Mouse (Mus musculus) right cerebral cortex, postnatal 14 days (tissue): ENCODE data around the gene Fam222a.

ENCODE experiments used
- DNase-seq: peaks from one replicate; pipeline ENCODE4 v3.0.0; 2022

Gene Fam222a

GRCm38 (mm10) chr5:114560965-114561364 is 6.9 kb upstream of the Fam222a start:
- DNase-seq, result no peak

- no peak for DNase-seq
These were observed 3.8 kb upstream of the Fam222a start for GRCm38 (mm10) chr5:114563994-114564393.

GRCm38 (mm10) chr5:114565305-114565704 is 2.5 kb upstream of the Fam222a start:
- DNase-seq, result no peak

GRCm38 (mm10) chr5:114565751-114566150 is 2.1 kb upstream of the Fam222a start:
- DNase-seq, result no peak

- no peak for DNase-seq
These were observed 1.4 kb upstream of the Fam222a start for GRCm38 (mm10) chr5:114566461-114566860.

- peak; percentile 96 for DNase-seq
These were observed 720 bp upstream of the Fam222a start for GRCm38 (mm10) chr5:114567075-114567517.

- DNase-seq, result no peak
These were observed 1.0 kb downstream of the Fam222a start for GRCm38 (mm10) chr5:114568818-114569217.

GRCm38 (mm10) chr5:114569918-114570670 is 2.3 kb downstream of the Fam222a start:
- DNase-seq, result peak; percentile 64

- no peak for DNase-seq
These were observed 3.1 kb downstream of the Fam222a start for GRCm38 (mm10) chr5:114570791-114571450.

GRCm38 (mm10) chr5:114571451-114572030 is 3.7 kb downstream of the Fam222a start:
- peak; percentile 44 for DNase-seq

- no peak for DNase-seq
These were observed 5.2 kb downstream of the Fam222a start for GRCm38 (mm10) chr5:114572997-114573396.

GRCm38 (mm10) chr5:114573920-114574628 is 6.3 kb downstream of the Fam222a start:
- DNase-seq, result no peak

- DNase-seq, result no peak
These were observed 7.2 kb downstream of the Fam222a start for GRCm38 (mm10) chr5:114575010-114575409.

- DNase-seq, result no peak
These were observed 7.7 kb downstream of the Fam222a start for GRCm38 (mm10) chr5:114575530-114575929.

- DNase-seq, result no peak
These were observed 8.3 kb downstream of the Fam222a start for GRCm38 (mm10) chr5:114575986-114576605.

- no peak for DNase-seq
These were observed 10.5 kb downstream of the Fam222a start for GRCm38 (mm10) chr5:114578361-114578760.

- DNase-seq, result peak; percentile 57
These were observed 12.0 kb downstream of the Fam222a start for GRCm38 (mm10) chr5:114579714-114580357.

- no peak for DNase-seq
These were observed 13.7 kb downstream of the Fam222a start for GRCm38 (mm10) chr5:114581486-114581885.

GRCm38 (mm10) chr5:114583046-114583445 is 15.2 kb downstream of the Fam222a start:
- DNase-seq, result no peak

GRCm38 (mm10) chr5:114583490-114584175 is 15.8 kb downstream of the Fam222a start:
- no peak for DNase-seq

- DNase-seq, result no peak
These were observed 16.7 kb downstream of the Fam222a start for GRCm38 (mm10) chr5:114584293-114585104.
